Mouse (Mus musculus) adrenal gland, adult (tissue): ENCODE measurements around the gene Acp2.

ENCODE experiments used
- DNase-seq, 2 experiments: peaks; one replicate each; pipeline ENCODE4 v3.0.0; 2022 to 2023; ENCODE audit warnings: low spot score in 1 of 2; ENCODE audit not compliant: inconsistent age in 2 of 2

Gene Acp2

GRCm38 (mm10) chr2:91190501-91190900, 12.2 kb upstream of the Acp2 start:
- DNase-seq = no peak

- peak; percentile 86 to 92 for DNase-seq
Measured at GRCm38 (mm10) chr2:91194624-91195332, 7.9 kb upstream of the Acp2 start.

GRCm38 (mm10) chr2:91196577-91197001, 6.1 kb upstream of the Acp2 start:
- peak; percentile 24 to 49 for DNase-seq

GRCm38 (mm10) chr2:91198888-91199287, 3.8 kb upstream of the Acp2 start:
- DNase-seq = no peak

GRCm38 (mm10) chr2:91202972-91203656, 429 bp downstream of the Acp2 start:
- peak in 1 of 2 experiments; percentile 56 for DNase-seq

GRCm38 (mm10) chr2:91206254-91206775, 3.6 kb downstream of the Acp2 start:
- no peak for DNase-seq

GRCm38 (mm10) chr2:91213311-91213710, 10.6 kb downstream of the Acp2 start:
- no peak for DNase-seq

- DNase-seq = peak; percentile 39 to 71
Measured at GRCm38 (mm10) chr2:91217032-91217431, 14.3 kb downstream of the Acp2 start.

GRCm38 (mm10) chr2:91220501-91220900, 17.8 kb downstream of the Acp2 start:
- no peak for DNase-seq

- DNase-seq = no peak
Measured at GRCm38 (mm10) chr2:91223614-91224013, 20.9 kb downstream of the Acp2 start.

GRCm38 (mm10) chr2:91229735-91230134, 27.1 kb downstream of the Acp2 start:
- DNase-seq = no peak

- DNase-seq = peak; percentile 94 to 98
Measured at GRCm38 (mm10) chr2:91236601-91237510, 34.2 kb downstream of the Acp2 start, which contains the start of gene Ddb2. TSS of gene Ddb2 (minus strand) at chr2:91236982.

GRCm38 (mm10) chr2:91237511-91238080, 34.9 kb downstream of the Acp2 start:
- peak in 1 of 2 experiments; percentile 76 for DNase-seq

GRCm38 (mm10) chr2:91242547-91242946, 39.9 kb downstream of the Acp2 start:
- peak in 1 of 2 experiments; percentile 53 for DNase-seq

- peak in 1 of 2 experiments; percentile 39 for DNase-seq
Measured at GRCm38 (mm10) chr2:91243416-91243815, 40.7 kb downstream of the Acp2 start.

GRCm38 (mm10) chr2:91244557-91245228, 42.0 kb downstream of the Acp2 start:
- DNase-seq = no peak

- no peak for DNase-seq
Measured at GRCm38 (mm10) chr2:91248366-91248765, 45.7 kb downstream of the Acp2 start.

GRCm38 (mm10) chr2:91252001-91252400, 49.3 kb downstream of the Acp2 start:
- DNase-seq = peak in 1 of 2 experiments; percentile 81

GRCm38 (mm10) chr2:91252512-91252911, 49.8 kb downstream of the Acp2 start:
- no peak for DNase-seq

- DNase-seq = no peak
Measured at GRCm38 (mm10) chr2:91254725-91255380, 52.2 kb downstream of the Acp2 start.
